Mouse (Mus musculus) naive thymus-derived CD4-positive, alpha-beta T cell, adult 2 months (primary cell): ENCODE data around the gene Nol7.

Experiments used
- DNase-seq: peaks from one replicate; pipeline ENCODE4 v3.0.0-alpha.2; 2011; ENCODE audit warnings: low read depth

Nol7 gene

GRCm38 (mm10) chr13:43428436-43428835 lies 30.2 kb downstream of the Nol7 start:
- DNase-seq: no peak

GRCm38 (mm10) chr13:43433395-43433794 lies 35.2 kb downstream of the Nol7 start:
- peak; percentile 52 for DNase-seq

- DNase-seq: no peak
These were observed 42.2 kb downstream of the Nol7 start for GRCm38 (mm10) chr13:43440376-43440775.

GRCm38 (mm10) chr13:43442551-43442950 lies 44.4 kb downstream of the Nol7 start:
- DNase-seq: peak; percentile 43

GRCm38 (mm10) chr13:43443706-43444105 lies 45.5 kb downstream of the Nol7 start:
- DNase-seq: no peak

GRCm38 (mm10) chr13:43444717-43445116 lies 46.5 kb downstream of the Nol7 start:
- DNase-seq: no peak

GRCm38 (mm10) chr13:43445754-43446153 lies 47.6 kb downstream of the Nol7 start:
- DNase-seq: peak; percentile 34

- DNase-seq: no peak
These were observed 49.5 kb downstream of the Nol7 start for GRCm38 (mm10) chr13:43447721-43448120.

GRCm38 (mm10) chr13:43450686-43451085 lies 52.5 kb downstream of the Nol7 start:
- DNase-seq: no peak

GRCm38 (mm10) chr13:43452177-43452576 lies 54.0 kb downstream of the Nol7 start:
- DNase-seq: no peak

- peak; percentile 78 for DNase-seq
These were observed 54.8 kb downstream of the Nol7 start for GRCm38 (mm10) chr13:43452843-43453605.

- DNase-seq: no peak
These were observed 56.2 kb downstream of the Nol7 start for GRCm38 (mm10) chr13:43454431-43454830.
